ENCODE assay signal across 30 mouse cellular contexts in the genomic region with DNA sequence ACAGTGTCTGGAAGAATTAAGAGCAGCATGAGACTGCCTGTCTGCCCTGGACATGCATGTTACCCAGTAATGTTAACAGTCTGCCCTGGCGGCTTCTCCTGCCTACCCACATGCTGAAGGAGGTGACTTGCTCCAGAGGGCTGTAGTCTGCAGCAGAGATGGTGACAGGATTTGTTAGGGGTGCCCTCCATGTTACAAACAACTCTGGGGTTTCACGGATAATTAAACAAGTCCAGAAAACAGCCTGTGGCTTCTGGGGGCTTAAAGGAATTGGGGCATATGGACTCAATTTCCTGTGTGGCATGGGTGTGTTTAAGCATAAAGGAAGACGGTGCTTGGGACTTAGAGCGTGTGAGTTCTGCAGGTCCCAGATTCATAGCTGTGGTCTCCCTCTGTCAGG.
DNase-seq lines count a peak whose midpoint lies in the region; ATAC-seq lines count a peak whose summit lies in the region.
"Had no signal": no experiment of that assay in that cellular context is flagged by ENCODE, and none has a peak within 500 bp of the region (broad histone marks: within the 10 kb centered on the region; RNA-seq: fewer than 3 reads in every experiment).

No protein-coding gene starts in this region.

- no peak overlapping the region for H3K9ac ChIP-seq in neural tube, embryonic 15.5 days (replicated peaks)
- H3K9ac ChIP-seq in embryonic facial prominence, embryonic 11.5 days (replicated peaks; ENCODE audit: low read length): no peak overlapping the region
- H3K9ac ChIP-seq: forebrain, embryonic 12.5 days; hindbrain, embryonic 12.5 days; liver, embryonic 15.5 days; lung, embryonic 14.5 days; midbrain, embryonic 13.5 days had no signal

- no peak overlapping the region for H3K4me3 ChIP-seq in neural tube, embryonic 15.5 days (replicated peaks)
- no peak overlapping the region for H3K4me3 ChIP-seq in embryonic facial prominence, embryonic 11.5 days (ENCODE audit: low read depth, low read length)
- H3K4me3 ChIP-seq: erythroblast, embryonic 14.5 days; forebrain, embryonic 12.5 days; hindbrain, embryonic 12.5 days; liver, embryonic 15.5 days; midbrain, embryonic 13.5 days had no signal

- no peaks in the 10 kb centered on the region for H3K36me3 ChIP-seq in neural tube, embryonic 15.5 days
- H3K36me3 ChIP-seq in embryonic facial prominence, embryonic 11.5 days (replicated peaks; ENCODE audit: control insufficient read depth, insufficient read depth, low read depth, low read length): no peaks in the 10 kb centered on the region
- H3K36me3 ChIP-seq: forebrain, embryonic 12.5 days; G1E; hindbrain, embryonic 12.5 days; liver, embryonic 15.5 days; midbrain, embryonic 13.5 days had no signal

- peak; percentile 22 for DNase-seq in neural tube, embryonic 10.5 days (ENCODE audit: extremely low spot score, low spot score)
- peak; percentile 71 for DNase-seq in embryonic facial prominence, embryonic 11.5 days (ENCODE audit: low spot score)
- DNase-seq in forelimb bud, embryonic 11.5 days (ENCODE audit: low read depth, low spot score): peak; percentile 66
- peak; percentile 8 for DNase-seq in mesoderm, embryonic 11.5 days (ENCODE audit: low read depth, low spot score)
- no peak for DNase-seq in lung, postnatal 14 days
- DNase-seq in right cerebral cortex, postnatal 25 days: no peak
- DNase-seq in urinary bladder, postnatal 14 days (ENCODE audit: low spot score): no peak
- DNase-seq: adrenal gland, adult 8-10 months; cerebellum, adult 2 months; cerebellum, postnatal 14 days; gastrocnemius, postnatal 25 days; heart, adult 11 months; heart, postnatal 36 days; kidney, adult 8-10 months; kidney, postnatal 10 days; liver; lung, embryonic 14.5 days; lung, postnatal 36 days; thymus, postnatal 4 days had no signal

- H3K9me3 ChIP-seq in neural tube, embryonic 15.5 days (replicated peaks): no peaks in the 10 kb centered on the region
- no peaks in the 10 kb centered on the region for H3K9me3 ChIP-seq in embryonic facial prominence, embryonic 11.5 days (replicated peaks; ENCODE audit: control insufficient read depth, low read length)
- H3K9me3 ChIP-seq: forebrain, embryonic 12.5 days; hindbrain, embryonic 12.5 days; liver, embryonic 15.5 days; midbrain, embryonic 13.5 days had no signal

- peaks cover 6% of the 10 kb centered on the region; the same call in 1 of the 2 replicates for H3K4me1 ChIP-seq in neural tube, embryonic 15.5 days
- no peaks in the 10 kb centered on the region; the same call in 1 of the 2 replicates for H3K4me1 ChIP-seq in embryonic facial prominence, embryonic 11.5 days (ENCODE audit: control insufficient read depth, insufficient read depth, low read length)
- H3K4me1 ChIP-seq: hindbrain, embryonic 12.5 days; liver, embryonic 15.5 days; megakaryocyte, embryonic 14.5 days; midbrain, embryonic 13.5 days had no signal

- H3K4me2 ChIP-seq in neural tube, embryonic 15.5 days: no peak overlapping the region
- no peak overlapping the region for H3K4me2 ChIP-seq in embryonic facial prominence, embryonic 11.5 days (ENCODE audit: low read depth, low read length)
- H3K4me2 ChIP-seq: forebrain, embryonic 12.5 days; heart, embryonic 11.5 days; hindbrain, embryonic 12.5 days; liver, embryonic 15.5 days; lung, embryonic 14.5 days; midbrain, embryonic 13.5 days had no signal

- no peak overlapping the region for H3K27ac ChIP-seq in neural tube, embryonic 15.5 days (replicated peaks)
- no peak overlapping the region for H3K27ac ChIP-seq in embryonic facial prominence, embryonic 11.5 days (replicated peaks; ENCODE audit: low read depth, low read length)
- H3K27ac ChIP-seq: forebrain, embryonic 12.5 days; hindbrain, embryonic 12.5 days; hindbrain, postnatal 0 days; liver, embryonic 15.5 days; midbrain, embryonic 13.5 days had no signal

- 78% methylated on average over 4 of the region's 4 CpGs for WGBS in neural tube, embryonic 15.5 days
- 28% methylated on average over 4 of the region's 4 CpGs for WGBS in embryonic facial prominence, embryonic 11.5 days

- no peak for ATAC-seq in neural tube, embryonic 15.5 days (ENCODE audit: low FRiP score)
- 0 out of 2 replicates have a peak, but pooled peaks have one; percentile 57 for ATAC-seq in embryonic facial prominence, embryonic 11.5 days (replicated peaks; ENCODE audit: insufficient number of reproducible peaks, low FRiP score, low TSS enrichment, low read depth)
- ATAC-seq: hindbrain, postnatal 0 days; intestine, embryonic 16.5 days; midbrain, embryonic 13.5 days had no signal

- H3K27me3 ChIP-seq in neural tube, embryonic 15.5 days (replicated peaks): no peaks in the 10 kb centered on the region
- H3K27me3 ChIP-seq in embryonic facial prominence, embryonic 11.5 days (ENCODE audit: control insufficient read depth, insufficient read depth, low read length): no peaks in the 10 kb centered on the region
- H3K27me3 ChIP-seq: forebrain, embryonic 12.5 days; hindbrain, embryonic 12.5 days; liver, embryonic 15.5 days; megakaryocyte, embryonic 14.5 days; midbrain, embryonic 13.5 days had no signal

Comparison
In these comparisons a context has a peak if more than half of its experiments do, and no peak if none do; other contexts are left out.
1. DNase-seq: peak in neural tube, embryonic 10.5 days (single experiment), embryonic facial prominence, embryonic 11.5 days (single experiment), forelimb bud, embryonic 11.5 days (single experiment) and mesoderm, embryonic 11.5 days (single experiment); none in lung, postnatal 14 days (single experiment), right cerebral cortex, postnatal 25 days (single experiment) and urinary bladder, postnatal 14 days (single experiment).